ENCODE assay signal across 8 mouse cellular contexts in genomic region chrX:158394184-158394894, GRCm38 (mm10).
"Had no signal": no experiment of that assay in that cellular context is flagged by ENCODE, and none has a peak within 500 bp of the region (broad histone marks: within the 10 kb centered on the region; RNA-seq: fewer than 3 reads in every experiment).

No protein-coding gene starts in this region.

- DNase-seq: kidney, postnatal 10 days; kidney, postnatal 4 days; lung, embryonic 14.5 days; lung, postnatal 10 days; lung, postnatal 4 days; midbrain, embryonic 14.5 days; thymus, adult 18-20 months; thymus, postnatal 14 days had no signal
